Mouse (Mus musculus) Patski (cell line): ENCODE measurements around the gene Cldn20. TPM values are rescaled to one million over a fixed set of nuclear protein-coding genes. Genes with fewer than 3 reads are reported as not detected.
A peak's percentile ranks its signal among the peaks of the same experiment; 100 is the strongest.

Source experiments
- ATAC-seq: fragments of 100-300 bp; one replicate; pipeline ENCODE4 v1.8.0; 2021
- CTCF ChIA-PET: fragments of 350-600 bp; sonication (Branson Sonifier 250); formaldehyde crosslinking; loops from one replicate; lab custom pipeline; 2022; ENCODE audit warnings: inconsistent platforms; lab: Charles Lee
- POLR2A ChIA-PET: fragments of 350-600 bp; sonication (Branson Sonifier 250); formaldehyde crosslinking; loops from one replicate; lab custom pipeline; 2022; ENCODE audit warnings: antibody characterized with exemption, inconsistent platforms; lab: Charles Lee
- DNase-seq: peaks from one replicate; pipeline ENCODE4 v3.0.0-alpha.2; 2011; ENCODE audit warnings: low read depth, low spot score
- H3K27me3 ChIP-seq: fragments of 371-371 bp; one replicate; pipeline ENCODE4 v1.5.1; 2021
- CTCF ChIP-seq: fragments of 100-300 bp; IDR thresholded peaks from one replicate; pipeline ENCODE4 v1.5.1; 2021
- in situ Hi-C: fragments of 300-500 bp; cut with MboI; formaldehyde crosslinking; loops from 3 replicates; pipeline ENCODE4 v1.11.1; 2018; ENCODE audit warnings: low pct_unique_long_range_greater_than_20kb, mixed read lengths
- polyA plus RNA-seq: library from polyadenylated mRNA; unstranded; gene quantifications from one replicate; pipeline ENCODE4 v1.2.3, GENCODE M21; 2021

Cldn20 gene
- polyA plus RNA-seq, 1 experiment from 2014 or later, result 0.58 TPM

GRCm38 (mm10) chr17:3498086-3498485 is 34.3 kb upstream of the Cldn20 start:
- TF ChIP-seq CTCF, result peak; percentile 68
- no peaks in the 10 kb centered on the region for H3K27me3 ChIP-seq
- ChIA-PET POLR2A (interaction anchor here (0.7 to 1.1 kb wide), 2 partner anchors 11 to 28 kb away, joined by 4 read pairs; no protein-coding TSS in a partner anchor), CTCF (interaction anchor here (0.6 to 1.6 kb wide), 9 partner anchors 9 to 58 kb away, joined by 3 to 7 read pairs (median 3); no protein-coding TSS in a partner anchor)
- DNase-seq, result no peak
- no peak for ATAC-seq
- in situ Hi-C loops, result no loop called here

- H3K27me3 ChIP-seq, result no peaks in the 10 kb centered on the region
- ATAC-seq, result no peak
- CTCF ChIA-PET, result interaction anchor here (0.8 to 1.6 kb wide), 7 partner anchors 9 to 59 kb away, joined by 3 to 7 read pairs (median 3); no protein-coding TSS in a partner anchor
- DNase-seq, result no peak
- POLR2A ChIA-PET, result interaction anchor here (1.1 kb wide), 1 partner anchor 10 kb away, joined by 4 read pairs; no protein-coding TSS in a partner anchor
- in situ Hi-C loops, result no loop called here
- no peak for TF ChIP-seq CTCF
Measured at GRCm38 (mm10) chr17:3498580-3498979, 33.8 kb upstream of the Cldn20 start.

GRCm38 (mm10) chr17:3499468-3499867 is 32.9 kb upstream of the Cldn20 start:
- no peaks in the 10 kb centered on the region for H3K27me3 ChIP-seq
- ATAC-seq (no peak), DNase-seq (no peak)
- ChIA-PET CTCF (interaction anchor here (1.2 to 2.6 kb wide), 2 partner anchors 11 to 12 kb away, joined by 3 to 19 read pairs; no protein-coding TSS in a partner anchor), POLR2A (no interaction called here)
- TF ChIP-seq CTCF, result no peak
- in situ Hi-C loops, result no loop called here

- DNase-seq, result no peak
- ChIA-PET POLR2A (no interaction called here), CTCF (interaction anchor here (1.2 to 2.6 kb wide), 2 partner anchors 10 to 13 kb away, joined by 3 to 19 read pairs; no protein-coding TSS in a partner anchor)
- H3K27me3 ChIP-seq, result no peaks in the 10 kb centered on the region
- in situ Hi-C loops, result loop anchor here (5.0 kb wide), 1 partner anchor 48 kb away; no protein-coding TSS in a partner anchor
- TF ChIP-seq CTCF, result no peak
- ATAC-seq, result no peak
Measured at GRCm38 (mm10) chr17:3500076-3500475, 32.3 kb upstream of the Cldn20 start.

GRCm38 (mm10) chr17:3500936-3501335 is 31.4 kb upstream of the Cldn20 start:
- CTCF ChIA-PET, result interaction anchor here (2.6 kb wide), 1 partner anchor 9 kb away, joined by 19 read pairs; no protein-coding TSS in a partner anchor
- H3K27me3 ChIP-seq, result no peaks in the 10 kb centered on the region
- POLR2A ChIA-PET, result no interaction called here
- in situ Hi-C loops, result loop anchor here (5.0 kb wide), 1 partner anchor 49 kb away; no protein-coding TSS in a partner anchor
- DNase-seq (no peak), ATAC-seq (no peak)
- peak; percentile 52 for TF ChIP-seq CTCF

GRCm38 (mm10) chr17:3505711-3506110 is 26.6 kb upstream of the Cldn20 start:
- TF ChIP-seq CTCF, result no peak
- ATAC-seq, result no peak
- in situ Hi-C loops, result no loop called here
- CTCF ChIA-PET, result no interaction called here
- DNase-seq, result no peak
- POLR2A ChIA-PET, result no interaction called here
- no peaks in the 10 kb centered on the region for H3K27me3 ChIP-seq

- POLR2A ChIA-PET, result no interaction called here
- no peak for ATAC-seq
- no peak for DNase-seq
- CTCF ChIA-PET, result no interaction called here
- in situ Hi-C loops, result no loop called here
- TF ChIP-seq CTCF, result no peak
- no peaks in the 10 kb centered on the region for H3K27me3 ChIP-seq
Measured at GRCm38 (mm10) chr17:3506508-3506907, 25.8 kb upstream of the Cldn20 start.

GRCm38 (mm10) chr17:3509841-3510240 is 22.5 kb upstream of the Cldn20 start:
- DNase-seq, result no peak
- POLR2A ChIA-PET, result no interaction called here
- CTCF ChIA-PET, result interaction anchor here (0.7 to 5.3 kb wide), 28 partner anchors 9 to 285 kb away, joined by 3 to 86 read pairs (median 6); no protein-coding TSS in a partner anchor
- in situ Hi-C loops, result no loop called here
- ATAC-seq, result no peak
- TF ChIP-seq CTCF, result peak; percentile 95
- H3K27me3 ChIP-seq, result no peaks in the 10 kb centered on the region

GRCm38 (mm10) chr17:3514316-3514715 is 18.0 kb upstream of the Cldn20 start:
- no peak for TF ChIP-seq CTCF
- ChIA-PET CTCF (no interaction called here), POLR2A (interaction anchor here (1.2 kb wide), 1 partner anchor 66 kb away, joined by 3 read pairs; no protein-coding TSS in a partner anchor)
- H3K27me3 ChIP-seq, result no peaks in the 10 kb centered on the region
- in situ Hi-C loops, result no loop called here
- ATAC-seq, result no peak
- DNase-seq, result no peak

GRCm38 (mm10) chr17:3515851-3516250 is 16.5 kb upstream of the Cldn20 start:
- POLR2A ChIA-PET, result no interaction called here
- ATAC-seq (no peak), DNase-seq (no peak)
- in situ Hi-C loops, result no loop called here
- TF ChIP-seq CTCF, result no peak
- H3K27me3 ChIP-seq, result no peaks in the 10 kb centered on the region
- CTCF ChIA-PET, result interaction anchor here (1.3 kb wide), 1 partner anchor 62 kb away, joined by 3 read pairs; no protein-coding TSS in a partner anchor

GRCm38 (mm10) chr17:3516406-3516805 is 15.9 kb upstream of the Cldn20 start:
- ATAC-seq (no peak), DNase-seq (no peak)
- POLR2A ChIA-PET, result no interaction called here
- H3K27me3 ChIP-seq, result no peaks in the 10 kb centered on the region
- in situ Hi-C loops, result no loop called here
- TF ChIP-seq CTCF, result no peak
- CTCF ChIA-PET, result interaction anchor here (1.0 to 1.3 kb wide), 3 partner anchors 14 to 225 kb away, joined by 3 read pairs; no protein-coding TSS in a partner anchor
